Mouse (Mus musculus) G1E (cell line): ENCODE measurements around the gene Rcbtb2.

Experiments
- CTCF ChIP-seq: IDR thresholded peaks from 2 replicates; pipeline ENCODE4 v1.5.1; 2012; ENCODE audit warnings: low read depth, low read length, inconsistent platforms, mixed read lengths
- GATA1 ChIP-seq: IDR thresholded peaks from 2 replicates; pipeline ENCODE4 v1.6.1; 2012; ENCODE audit warnings: borderline replicate concordance, low read length, inconsistent platforms, mixed read lengths
- POLR2AphosphoS5 ChIP-seq: IDR thresholded peaks from 2 replicates; pipeline ENCODE4 v1.6.1; 2012; ENCODE audit warnings: low read depth, low read length, inconsistent platforms; ENCODE audit not compliant: insufficient replicate concordance
- TAL1 ChIP-seq: conservative IDR thresholded peaks from 2 replicates; pipeline ENCODE4 v1.6.1; 2012; ENCODE audit warnings: low read depth, low read length, inconsistent platforms, mixed read lengths

DNA sequence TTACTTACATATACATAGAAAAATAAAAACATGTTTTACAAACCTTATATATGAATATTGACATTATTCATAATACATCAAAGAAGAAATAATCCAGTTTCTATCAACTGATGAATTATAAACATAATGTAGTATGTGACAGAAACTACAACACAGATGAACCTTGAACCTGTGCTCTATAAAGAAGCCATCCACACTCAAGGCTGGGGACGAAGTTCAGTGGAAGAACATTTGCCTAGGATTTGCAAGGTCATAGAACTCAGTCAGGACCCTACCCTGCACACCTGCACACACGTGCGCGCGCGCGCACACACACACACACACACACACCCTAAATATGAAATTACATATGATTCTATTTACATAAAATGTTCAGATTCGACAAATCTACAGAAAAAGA, 87.4 kb downstream of the Rcbtb2 start:
- TF ChIP-seq CTCF (no peak), POLR2AphosphoS5 (no peak), GATA1 (no peak), TAL1 (no peak)
